Mouse (Mus musculus) intestine, embryonic 14.5 days (tissue): ENCODE data around the gene Hist1h3c. TPM values are rescaled to one million over a fixed set of nuclear protein-coding genes. Genes with fewer than 3 reads are reported as not detected.

ENCODE experiments used
- ATAC-seq: fragments of 200-750 bp; cut with Nextera tagmentation; replicated peaks from 2 replicates; pipeline ENCODE4 v1.8.0; 2017; ENCODE audit warnings: low read depth, moderate number of reproducible peaks, moderate TSS enrichment, moderate library complexity; ENCODE audit not compliant: low FRiP score, low TSS enrichment
- DNase-seq: peaks from one replicate; pipeline ENCODE4 v3.0.0-alpha.2; 2018; ENCODE audit warnings: low spot score
- H3K27ac ChIP-seq: fragments of 300-500 bp; sonication (generic); 2 replicates; pipeline ENCODE4 v1.5.1; 2014; ENCODE audit warnings: low read depth, mild to moderate bottlenecking, control low read depth
- H3K27me3 ChIP-seq: fragments of 300-500 bp; sonication (generic); replicated peaks from 2 replicates; pipeline ENCODE4 v1.6.1; 2014; ENCODE audit warnings: low read length, control low read depth; ENCODE audit not compliant: control insufficient read depth, insufficient read depth
- H3K36me3 ChIP-seq: fragments of 300-500 bp; sonication (generic); 2 replicates; pipeline ENCODE4 v1.6.1; 2014; ENCODE audit warnings: low read length, control low read depth; ENCODE audit not compliant: control insufficient read depth, insufficient read depth
- H3K4me1 ChIP-seq: fragments of 300-500 bp; sonication (generic); replicated peaks from 2 replicates; pipeline ENCODE4 v1.6.1; 2014; ENCODE audit warnings: low read length, control low read depth, mixed read lengths; ENCODE audit not compliant: control insufficient read depth, insufficient read depth
- H3K4me2 ChIP-seq: fragments of 300-500 bp; sonication (generic); 2 replicates; pipeline ENCODE4 v1.6.1; 2014; ENCODE audit warnings: low read length
- H3K4me3 ChIP-seq: fragments of 300-500 bp; sonication (generic); 2 replicates; pipeline ENCODE4 v1.5.1; 2014; ENCODE audit warnings: low read depth, low read length, control low read depth, mixed read lengths
- H3K9ac ChIP-seq: fragments of 300-500 bp; sonication (generic); 2 replicates; pipeline ENCODE4 v1.6.1; 2014; ENCODE audit warnings: mild to moderate bottlenecking, low read length
- H3K9me3 ChIP-seq: fragments of 300-500 bp; sonication (generic); 2 replicates; pipeline ENCODE4 v1.6.1; 2016; ENCODE audit warnings: low read length, control low read depth; ENCODE audit not compliant: control insufficient read depth
- WGBS: fragments of 180-500 bp; shearing (Covaris S2); extraction: QIAGEN DNeasy Blood & Tissue Kit; methylation state at CpG from one replicate; pipeline ENCODE4 v1.1.7; 2014; 5-methylcytosine and 5-hydroxymethylcytosine counted together
- polyA plus RNA-seq: library from polyadenylated mRNA; unstranded; fragments of >200 nt; fragmentation: Nextera tagmentation; extraction: Ambion mirVana; gene quantifications from 2 replicates; pipeline ENCODE4 v1.2.1, GENCODE M21; 2014

Hist1h3c gene
- polyA plus RNA-seq, 1 experiment from 2014 or later, result 6.9 TPM

DNA sequence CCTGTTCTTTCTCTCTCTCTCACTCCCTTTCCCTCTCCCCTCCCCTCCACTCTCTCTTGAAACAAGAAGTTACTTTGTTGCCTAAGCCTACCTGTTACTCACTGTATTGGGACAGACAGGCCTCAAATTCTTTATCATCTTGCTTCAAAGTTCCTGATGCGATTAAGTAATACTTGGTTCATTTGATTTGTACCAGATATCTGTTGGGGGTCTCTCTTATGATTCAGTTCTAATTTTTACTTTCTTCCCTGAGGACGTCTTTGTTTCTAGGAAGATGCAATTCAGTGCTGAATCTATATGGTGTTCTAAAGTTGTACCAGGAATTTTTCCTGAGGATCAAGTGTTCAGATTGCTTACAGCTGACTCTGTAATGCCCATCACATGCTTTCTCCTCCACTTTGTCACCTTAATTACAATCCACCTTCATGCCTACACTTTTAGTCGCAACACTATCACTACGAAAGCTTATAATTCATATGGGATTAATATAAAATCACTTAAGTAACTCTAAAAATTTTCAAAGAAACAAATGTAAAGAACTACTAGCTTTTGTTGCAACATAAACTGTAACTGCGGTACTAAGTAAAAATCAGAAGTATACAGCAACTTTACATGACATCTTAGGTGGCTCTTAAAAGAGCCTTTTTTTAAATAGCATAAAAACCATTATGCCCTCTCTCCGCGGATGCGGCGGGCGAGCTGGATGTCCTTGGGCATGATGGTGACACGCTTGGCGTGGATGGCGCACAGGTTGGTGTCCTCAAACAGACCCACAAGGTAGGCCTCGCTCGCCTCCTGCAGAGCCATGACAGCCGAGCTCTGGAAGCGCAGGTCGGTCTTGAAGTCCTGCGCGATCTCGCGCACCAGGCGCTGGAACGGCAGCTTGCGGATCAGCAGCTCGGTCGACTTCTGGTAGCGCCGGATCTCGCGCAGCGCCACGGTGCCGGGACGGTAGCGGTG is 701 bp downstream of the Hist1h3c start:
- Histone ChIP-seq H3K4me3 (peak overlapping the region; percentile 44), H3K9ac (peak overlapping the region; percentile 67), H3K27ac (peak overlapping the region; percentile 100), H3K4me1 (peaks cover 23% of the 10 kb centered on the region), H3K4me2 (peak overlapping the region; percentile 92), H3K9me3 (no peaks in the 10 kb centered on the region), H3K36me3 (no peaks in the 10 kb centered on the region), H3K27me3 (no peaks in the 10 kb centered on the region)
- ATAC-seq (no peak), DNase-seq (no peak)
- whole genome bisulfite sequencing, result 4% methylated on average over 13 of the region's 36 CpGs

DNA sequence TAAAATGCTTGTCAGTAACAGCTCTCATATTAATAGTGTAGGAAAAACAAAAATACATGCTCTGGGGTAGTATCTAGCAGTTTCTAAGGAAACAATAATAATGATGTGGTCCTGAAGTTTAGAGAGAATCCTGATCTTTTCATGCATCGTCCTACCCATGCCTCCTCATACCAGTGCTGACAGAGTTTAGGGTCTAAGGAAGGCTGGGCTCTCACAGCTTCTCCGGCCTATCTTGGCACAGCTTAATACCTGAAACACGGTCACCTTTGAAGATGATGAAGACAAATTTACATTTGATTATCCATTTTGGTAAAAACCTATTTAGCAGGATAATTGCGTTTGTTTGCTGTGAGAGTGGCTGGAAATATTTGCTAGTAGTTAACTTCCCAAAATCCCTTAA is 1.4 kb downstream of the Hist1h3c start:
- no peak for ATAC-seq
- no peaks in the 10 kb centered on the region for H3K27me3 ChIP-seq
- 35% methylated on average over 4 of the region's 4 CpGs for WGBS

DNA sequence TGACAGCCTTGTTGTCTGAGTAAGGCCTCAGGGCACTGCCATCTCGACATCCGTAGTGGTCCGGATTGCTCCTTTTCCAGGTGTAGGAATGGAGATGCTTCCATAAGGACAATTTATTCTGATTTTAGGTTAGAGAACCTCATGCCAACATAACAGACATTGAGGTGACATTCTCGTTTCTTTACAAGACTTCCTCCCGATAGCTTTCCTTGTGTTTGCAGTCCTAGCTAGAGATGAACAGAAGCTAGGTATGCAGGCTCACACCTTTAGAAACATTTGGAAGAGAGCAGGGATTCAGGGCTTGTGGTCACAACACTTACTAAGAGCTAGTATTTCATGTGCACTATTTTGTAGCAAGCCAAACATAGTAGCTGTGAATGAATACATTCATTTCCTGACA is 2.2 kb downstream of the Hist1h3c start:
- H3K4me3 ChIP-seq, result no peak overlapping the region
- no peak overlapping the region for H3K4me2 ChIP-seq
- H3K27me3 ChIP-seq, result no peaks in the 10 kb centered on the region
- ATAC-seq, result no peak
- no peak overlapping the region for H3K9ac ChIP-seq
- 83% methylated on average over 5 of the region's 5 CpGs for WGBS
- no peak for DNase-seq
- H3K27ac ChIP-seq, result no peak overlapping the region
- H3K9me3 ChIP-seq, result no peaks in the 10 kb centered on the region
- H3K4me1 ChIP-seq, result peaks cover 20% of the 10 kb centered on the region
- H3K36me3 ChIP-seq, result no peaks in the 10 kb centered on the region

More for the DNA sequence above, 1.4 kb downstream of the Hist1h3c start:
- no peak for DNase-seq
- Histone ChIP-seq H3K27ac (peak overlapping the region; percentile 100), H3K4me2 (peak overlapping the region; percentile 92), H3K4me1 (peaks cover 23% of the 10 kb centered on the region), H3K9me3 (no peaks in the 10 kb centered on the region), H3K9ac (peak overlapping the region; percentile 67), H3K4me3 (peak overlapping the region; percentile 44), H3K36me3 (no peaks in the 10 kb centered on the region)

DNA sequence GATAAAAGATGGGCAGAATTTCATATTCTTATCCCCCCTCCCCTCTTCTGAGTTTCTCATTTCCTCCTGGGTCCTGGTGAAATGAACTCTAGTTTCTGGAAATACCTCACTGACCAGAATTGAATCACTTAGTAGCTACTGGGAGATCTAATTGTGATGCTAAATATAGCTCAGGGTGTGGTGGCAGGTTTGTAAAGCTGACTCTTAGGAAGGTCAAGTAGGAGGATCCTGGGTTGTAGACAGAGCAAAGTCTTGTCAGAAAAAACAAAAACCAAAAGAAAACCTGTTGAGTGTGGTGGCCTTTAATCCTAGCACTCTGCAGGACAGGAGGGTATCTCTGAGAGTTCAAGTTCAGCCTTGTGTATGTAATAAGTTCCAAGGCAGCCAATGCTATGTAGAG is 3.4 kb downstream of the Hist1h3c start:
- DNase-seq (no peak), ATAC-seq (no peak)
- Histone ChIP-seq H3K27ac (no peak overlapping the region), H3K27me3 (no peaks in the 10 kb centered on the region), H3K36me3 (no peaks in the 10 kb centered on the region), H3K9ac (no peak overlapping the region), H3K4me2 (no peak overlapping the region), H3K4me3 (no peak overlapping the region), H3K9me3 (no peaks in the 10 kb centered on the region), H3K4me1 (peaks cover 20% of the 10 kb centered on the region)

DNA sequence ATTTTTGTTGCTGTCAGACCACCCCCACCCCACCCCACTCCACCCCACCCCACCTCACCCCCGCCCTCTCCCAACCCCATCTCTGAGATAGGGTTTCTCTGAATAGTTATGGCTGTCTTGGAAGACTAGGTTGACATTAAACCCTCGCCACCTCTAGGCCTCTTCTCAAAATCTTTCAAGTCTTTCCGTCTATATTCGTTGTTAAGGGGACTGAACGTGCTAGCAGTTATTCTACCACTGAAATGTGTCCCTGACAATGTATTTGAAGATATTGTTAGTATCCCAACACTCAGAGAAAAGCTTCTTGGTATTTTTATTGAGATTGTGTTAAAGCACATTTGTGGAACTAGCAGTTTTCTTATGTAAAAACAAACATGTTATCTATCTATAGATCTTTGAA is 4.5 kb downstream of the Hist1h3c start:
- no peak for DNase-seq
- Histone ChIP-seq H3K9ac (no peak overlapping the region), H3K4me3 (no peak overlapping the region; the same call in 1 of the 2 replicates)

DNA sequence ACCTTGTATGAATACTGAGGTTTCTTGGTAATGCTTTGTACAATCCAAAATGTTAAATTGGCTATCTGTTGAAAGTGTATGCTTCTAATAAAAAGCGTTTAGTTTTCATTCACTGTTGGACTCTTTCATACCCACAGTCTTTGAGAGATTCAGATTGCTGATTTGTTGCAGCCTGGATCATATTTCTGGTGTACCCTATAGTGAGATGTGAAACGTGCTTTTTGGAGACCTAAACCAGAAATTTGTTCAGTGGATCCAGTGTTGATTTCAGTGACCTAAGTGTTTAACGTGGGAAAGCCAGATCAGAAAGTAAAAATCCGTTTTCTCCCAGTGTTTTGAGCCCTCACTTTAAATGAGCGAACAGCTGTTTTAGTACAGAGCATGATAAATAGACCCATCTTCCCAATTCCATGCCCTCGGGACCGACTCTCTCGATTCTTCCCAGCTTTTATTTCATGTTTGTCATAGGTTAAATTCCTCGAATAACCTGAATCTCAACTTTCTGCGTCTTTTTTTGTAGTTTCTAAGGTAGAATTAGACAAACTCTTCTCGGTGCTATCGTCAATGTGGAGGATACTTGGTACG is 5.1 kb downstream of the Hist1h3c start:
- H3K36me3 ChIP-seq, result no peaks in the 10 kb centered on the region
- H3K4me2 ChIP-seq, result peak overlapping the region; percentile 62
- WGBS, result 27% methylated on average over 13 of the region's 13 CpGs
- DNase-seq (no peak), ATAC-seq (no peak)
- no peaks in the 10 kb centered on the region for H3K27me3 ChIP-seq
- H3K27ac ChIP-seq, result peak overlapping the region; percentile 97
- peak overlapping the region; percentile 49 for H3K4me3 ChIP-seq
- no peaks in the 10 kb centered on the region for H3K9me3 ChIP-seq
- H3K9ac ChIP-seq, result peak overlapping the region; percentile 81
- peaks cover 20% of the 10 kb centered on the region for H3K4me1 ChIP-seq

More for the DNA sequence above, 4.5 kb downstream of the Hist1h3c start:
- no peaks in the 10 kb centered on the region for H3K27me3 ChIP-seq
- no peaks in the 10 kb centered on the region for H3K9me3 ChIP-seq
- peak overlapping the region; percentile 62 for H3K4me2 ChIP-seq
- no peaks in the 10 kb centered on the region for H3K36me3 ChIP-seq
- H3K4me1 ChIP-seq, result peaks cover 20% of the 10 kb centered on the region
- no peak for ATAC-seq
- peak overlapping the region; percentile 97 for H3K27ac ChIP-seq
- WGBS, result 73% methylated on average over 5 of the region's 5 CpGs

DNA sequence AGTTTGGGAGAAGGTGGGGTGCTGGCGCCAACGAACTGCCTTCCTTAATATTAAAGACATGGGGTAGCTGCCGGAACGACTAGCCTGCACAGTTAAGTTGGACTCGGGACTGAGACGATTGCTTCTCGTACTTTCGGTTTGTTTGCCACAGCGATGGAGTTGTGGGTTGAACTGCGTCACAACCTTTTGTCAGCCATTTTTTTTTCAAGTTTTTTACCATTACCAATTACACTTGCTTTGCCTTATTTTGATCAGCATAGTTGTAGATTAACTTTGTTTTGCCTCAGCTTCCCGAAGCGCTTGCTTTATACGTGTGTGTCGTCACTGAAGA is 5.5 kb downstream of the Hist1h3c start:
- Histone ChIP-seq H3K4me2 (peak overlapping the region; percentile 62), H3K9me3 (no peaks in the 10 kb centered on the region), H3K27me3 (no peaks in the 10 kb centered on the region), H3K4me1 (peaks cover 20% of the 10 kb centered on the region), H3K36me3 (no peaks in the 10 kb centered on the region), H3K4me3 (peak overlapping the region; percentile 49), H3K27ac (peak overlapping the region; percentile 97), H3K9ac (peak overlapping the region; percentile 81)
- under 1% methylated on average over 14 of the region's 14 CpGs for WGBS
- DNase-seq, result peak; percentile 96
- ATAC-seq, result peak; percentile 51; the same call in 1 of the 2 replicates

DNA sequence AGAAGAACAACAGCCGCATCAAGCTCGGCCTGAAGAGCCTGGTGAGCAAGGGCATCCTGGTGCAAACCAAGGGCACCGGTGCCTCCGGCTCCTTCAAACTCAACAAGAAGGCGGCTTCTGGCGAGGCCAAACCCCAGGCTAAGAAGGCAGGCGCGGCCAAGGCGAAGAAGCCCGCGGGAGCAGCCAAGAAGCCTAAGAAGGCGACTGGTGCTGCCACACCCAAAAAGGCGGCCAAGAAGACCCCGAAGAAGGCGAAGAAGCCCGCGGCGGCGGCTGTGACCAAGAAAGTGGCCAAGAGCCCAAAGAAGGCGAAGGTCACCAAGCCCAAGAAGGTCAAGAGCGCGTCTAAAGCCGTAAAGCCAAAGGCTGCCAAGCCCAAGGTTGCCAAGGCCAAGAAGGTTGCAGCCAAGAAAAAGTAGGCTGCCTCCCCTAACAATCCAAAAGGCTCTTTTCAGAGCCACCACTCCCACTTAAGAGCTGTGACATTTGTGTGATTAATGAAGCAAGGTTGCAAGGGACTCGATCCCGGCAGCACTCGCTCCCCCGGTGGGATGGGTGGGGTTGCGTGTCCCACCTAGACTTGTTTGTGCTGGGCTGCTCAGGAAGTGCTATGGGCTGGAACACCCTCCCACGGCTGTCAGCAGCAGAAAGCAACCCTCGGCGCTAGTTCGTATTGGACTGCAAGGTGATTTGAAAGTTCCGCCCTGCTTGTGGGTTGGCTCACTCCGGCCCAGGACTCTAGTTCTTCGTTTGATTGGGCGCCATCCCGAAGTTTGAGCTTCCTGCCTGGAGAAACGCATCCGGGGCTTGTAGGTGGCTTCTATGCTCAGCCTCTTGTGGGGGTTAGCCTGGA is 6.1 kb downstream of the Hist1h3c start:
- Histone ChIP-seq H3K9me3 (no peaks in the 10 kb centered on the region), H3K4me2 (peak overlapping the region; percentile 62), H3K9ac (peak overlapping the region; percentile 81), H3K4me1 (peaks cover 16% of the 10 kb centered on the region), H3K27ac (peak overlapping the region; percentile 97), H3K4me3 (peak overlapping the region; percentile 49), H3K27me3 (no peaks in the 10 kb centered on the region), H3K36me3 (no peaks in the 10 kb centered on the region)
- ATAC-seq (peak; percentile 90), DNase-seq (peak; percentile 97)
- under 1% methylated on average over 39 of the region's 39 CpGs for WGBS
